Mouse (Mus musculus) midbrain, embryonic 14.5 days (tissue): ENCODE data around the gene Nsun5. TPM values are rescaled to one million over a fixed set of nuclear protein-coding genes. Genes with fewer than 3 reads are reported as not detected.

Experiments
- ATAC-seq: fragments of 200-750 bp; cut with Nextera tagmentation; 2 replicates; pipeline ENCODE4 v1.8.0; 2017; ENCODE audit warnings: moderate number of reproducible peaks, moderate library complexity; ENCODE audit not compliant: low FRiP score, low TSS enrichment
- DNase-seq: peaks from one replicate; pipeline ENCODE4 v3.0.0-alpha.2; 2015
- H3K27ac ChIP-seq: fragments of 300-500 bp; sonication (generic); replicated peaks from 2 replicates; pipeline ENCODE4 v1.5.1; 2014; ENCODE audit warnings: mild to moderate bottlenecking, low read depth, low read length, moderate library complexity
- H3K27me3 ChIP-seq: fragments of 300-500 bp; sonication (generic); 2 replicates; pipeline ENCODE4 v1.6.1; 2014; ENCODE audit warnings: low read length, control low read depth, mixed read lengths; ENCODE audit not compliant: control insufficient read depth, insufficient read depth
- H3K36me3 ChIP-seq: fragments of 300-500 bp; sonication (generic); 2 replicates; pipeline ENCODE4 v1.6.1; 2014; ENCODE audit warnings: low read length, control low read depth; ENCODE audit not compliant: control insufficient read depth, insufficient read depth
- H3K4me1 ChIP-seq: fragments of 300-500 bp; sonication (generic); 2 replicates; pipeline ENCODE4 v1.6.1; 2014; ENCODE audit warnings: mild to moderate bottlenecking, antibody characterized with exemption, low read length, control low read depth; ENCODE audit not compliant: control insufficient read depth, insufficient read depth
- H3K4me2 ChIP-seq: fragments of 300-500 bp; sonication (generic); 2 replicates; pipeline ENCODE4 v1.6.1; 2014; ENCODE audit warnings: mild to moderate bottlenecking, low read length, moderate library complexity
- H3K4me3 ChIP-seq: fragments of 300-500 bp; sonication (generic); replicated peaks from 2 replicates; pipeline ENCODE4 v1.5.1; 2014; ENCODE audit warnings: low read depth, low read length
- H3K9ac ChIP-seq: fragments of 300-500 bp; sonication (generic); replicated peaks from 2 replicates; pipeline ENCODE4 v1.6.1; 2014; ENCODE audit warnings: mild to moderate bottlenecking, low read length, moderate library complexity
- H3K9me3 ChIP-seq: fragments of 300-500 bp; sonication (generic); 2 replicates; pipeline ENCODE4 v1.6.1; 2016; ENCODE audit warnings: low read length, control low read depth, mixed read lengths; ENCODE audit not compliant: control insufficient read depth
- WGBS: fragments of 180-500 bp; shearing (Covaris S2); extraction: QIAGEN DNeasy Blood & Tissue Kit; methylation state at CpG from one replicate; pipeline ENCODE4 v1.1.7; 2014; 5-methylcytosine and 5-hydroxymethylcytosine counted together
- polyA plus RNA-seq: library from polyadenylated mRNA; unstranded; fragments of >200 nt; fragmentation: Nextera tagmentation; extraction: Ambion mirVana; gene quantifications from 2 replicates; pipeline ENCODE4 v1.2.1, GENCODE M21; 2014

Nsun5 gene
- 21.9 and 30.9 TPM in 2 replicates for polyA plus RNA-seq

- Histone ChIP-seq H3K27me3 (no peaks in the 10 kb centered on the region; the same call in 1 of the 2 replicates), H3K9me3 (no peaks in the 10 kb centered on the region), H3K4me1 (peaks cover 13% of the 10 kb centered on the region; the same call in 1 of the 2 replicates), H3K4me3 (peak within 1 kb of the TSS; percentile 87), H3K4me2 (peak within 1 kb of the TSS; percentile 92), H3K9ac (peak within 1 kb of the TSS; percentile 82), H3K27ac (peak within 1 kb of the TSS; percentile 49), H3K36me3 (peaks cover 37% of the 10 kb centered on the region)
- ATAC-seq (peak; percentile 74; the same call in 1 of the 2 replicates), DNase-seq (peak; percentile 99)
- WGBS, result under 1% methylated on average over 64 of the region's 64 CpGs
Observed at GRCm38 (mm10) chr5:135369787-135370654, at the start of gene Nsun5. Nsun5 (plus strand) TSS chr5:135369953.

- DNase-seq, result no peak
- 90% methylated on average over 1 of the region's 1 CpGs for WGBS
- Histone ChIP-seq H3K4me2 (no peak overlapping the region), H3K9ac (no peak overlapping the region), H3K36me3 (no peaks in the 10 kb centered on the region), H3K9me3 (no peaks in the 10 kb centered on the region), H3K4me1 (no peaks in the 10 kb centered on the region), H3K4me3 (no peak overlapping the region), H3K27ac (no peak overlapping the region), H3K27me3 (no peaks in the 10 kb centered on the region)
- ATAC-seq, result no peak
Observed at GRCm38 (mm10) chr5:135322197-135322596, 47.6 kb upstream of the Nsun5 start.

DNA sequence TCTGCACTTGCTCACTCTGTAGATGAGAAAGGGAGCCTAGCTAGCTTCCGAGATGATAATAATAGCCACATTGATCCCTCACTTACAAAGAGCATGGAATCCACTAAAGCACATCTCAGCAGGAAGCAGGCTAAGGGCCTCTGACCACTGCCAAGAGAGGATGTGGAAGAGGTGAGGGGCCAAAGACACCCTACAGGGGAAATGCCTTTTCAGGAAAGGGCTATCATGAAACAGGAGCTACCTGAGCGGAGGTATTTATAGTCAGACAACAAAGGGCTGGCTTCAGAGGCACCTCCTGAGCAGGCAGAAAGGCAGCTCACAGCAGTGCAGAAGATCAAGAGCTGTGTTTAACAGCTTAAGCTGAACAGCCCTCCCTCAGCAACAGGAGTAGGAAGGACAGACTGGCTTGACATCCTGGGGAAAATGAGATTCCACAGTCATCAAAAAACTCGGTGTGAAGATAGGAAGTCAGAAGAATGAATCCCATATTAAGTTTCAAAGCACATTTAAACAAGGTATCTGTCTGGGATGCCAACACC is 43.6 kb upstream of the Nsun5 start:
- Histone ChIP-seq H3K9me3 (no peaks in the 10 kb centered on the region), H3K36me3 (no peaks in the 10 kb centered on the region), H3K9ac (0 out of 2 replicates have a peak overlapping the region, but pooled peaks have one; percentile 16), H3K4me2 (no peak overlapping the region), H3K27ac (no peak overlapping the region; the same call in 1 of the 2 replicates), H3K27me3 (no peaks in the 10 kb centered on the region), H3K4me3 (no peak overlapping the region), H3K4me1 (no peaks in the 10 kb centered on the region)
- 7% methylated on average over 3 of the region's 3 CpGs for WGBS
- ATAC-seq, result no peak
- peak; percentile 6 for DNase-seq

DNA sequence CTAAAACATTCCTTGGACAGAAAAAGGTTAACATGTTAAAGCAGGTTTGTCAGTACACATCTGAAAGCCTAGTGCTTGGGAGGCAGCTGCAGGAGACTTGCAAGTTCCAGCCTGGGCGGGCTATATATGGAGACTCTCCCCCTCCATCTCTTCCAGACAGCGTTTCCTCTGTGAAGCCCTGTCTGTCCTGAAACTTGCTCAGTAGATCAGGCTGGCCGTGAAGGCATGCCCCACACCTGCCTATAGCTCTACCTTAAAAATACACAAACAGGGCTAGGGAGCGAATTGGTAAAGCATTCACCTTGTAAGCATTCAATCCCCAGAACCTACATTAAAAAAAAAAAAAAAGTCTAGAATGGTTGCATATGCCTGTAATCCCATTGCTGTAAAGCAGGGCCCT is 40.3 kb upstream of the Nsun5 start:
- H3K36me3 ChIP-seq, result no peaks in the 10 kb centered on the region
- DNase-seq, result no peak
- H3K9ac ChIP-seq, result no peak overlapping the region
- H3K4me3 ChIP-seq, result no peak overlapping the region
- H3K4me2 ChIP-seq, result no peak overlapping the region
- no peak for ATAC-seq
- H3K27me3 ChIP-seq, result no peaks in the 10 kb centered on the region
- WGBS, result 86% methylated on average over 4 of the region's 4 CpGs
- no peaks in the 10 kb centered on the region for H3K4me1 ChIP-seq
- H3K9me3 ChIP-seq, result no peaks in the 10 kb centered on the region
- H3K27ac ChIP-seq, result no peak overlapping the region

- Histone ChIP-seq H3K9ac (no peak overlapping the region), H3K27me3 (no peaks in the 10 kb centered on the region), H3K36me3 (no peaks in the 10 kb centered on the region), H3K9me3 (no peaks in the 10 kb centered on the region), H3K4me1 (no peaks in the 10 kb centered on the region), H3K4me3 (no peak overlapping the region), H3K27ac (no peak overlapping the region), H3K4me2 (no peak overlapping the region)
- no peak for ATAC-seq
- DNase-seq, result no peak
- 84% methylated on average over 5 of the region's 5 CpGs for WGBS
Observed at GRCm38 (mm10) chr5:135330201-135330600, 39.6 kb upstream of the Nsun5 start.

GRCm38 (mm10) chr5:135331161-135331560 is 38.6 kb upstream of the Nsun5 start:
- no peak overlapping the region for H3K27ac ChIP-seq
- H3K4me2 ChIP-seq, result no peak overlapping the region
- H3K36me3 ChIP-seq, result no peaks in the 10 kb centered on the region
- no peaks in the 10 kb centered on the region for H3K27me3 ChIP-seq
- ATAC-seq (no peak), DNase-seq (no peak)
- H3K9ac ChIP-seq, result no peak overlapping the region
- no peak overlapping the region for H3K4me3 ChIP-seq
- 87% methylated on average over 6 of the region's 6 CpGs for WGBS
- no peaks in the 10 kb centered on the region for H3K9me3 ChIP-seq
- H3K4me1 ChIP-seq, result no peaks in the 10 kb centered on the region

DNA sequence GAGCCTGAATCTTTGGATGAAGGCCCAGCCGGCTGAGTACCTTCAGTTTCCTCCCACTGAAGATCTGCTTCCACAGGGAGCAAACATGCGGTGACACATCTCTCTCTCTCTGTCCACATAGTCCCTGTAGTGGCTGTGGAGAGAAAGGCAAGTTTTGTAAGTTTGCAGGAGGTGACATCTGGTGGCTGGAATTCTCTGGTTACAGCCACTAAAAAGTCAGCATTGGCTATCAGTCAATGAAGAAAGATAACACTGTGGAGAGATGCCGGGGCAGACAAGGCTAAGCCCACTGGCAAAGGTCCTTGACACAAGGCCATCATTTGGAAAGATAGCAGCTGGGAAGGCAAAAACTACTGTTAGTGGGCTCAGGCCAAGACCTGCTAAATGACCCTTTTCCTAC is 32.2 kb upstream of the Nsun5 start:
- no peak for ATAC-seq
- H3K27me3 ChIP-seq, result no peaks in the 10 kb centered on the region
- H3K4me3 ChIP-seq, result no peak overlapping the region
- H3K9ac ChIP-seq, result no peak overlapping the region
- no peaks in the 10 kb centered on the region for H3K36me3 ChIP-seq
- no peak overlapping the region for H3K27ac ChIP-seq
- H3K9me3 ChIP-seq, result no peaks in the 10 kb centered on the region
- H3K4me1 ChIP-seq, result no peaks in the 10 kb centered on the region
- WGBS, result 81% methylated on average over 3 of the region's 3 CpGs
- DNase-seq, result peak; percentile 13
- no peak overlapping the region for H3K4me2 ChIP-seq

DNA sequence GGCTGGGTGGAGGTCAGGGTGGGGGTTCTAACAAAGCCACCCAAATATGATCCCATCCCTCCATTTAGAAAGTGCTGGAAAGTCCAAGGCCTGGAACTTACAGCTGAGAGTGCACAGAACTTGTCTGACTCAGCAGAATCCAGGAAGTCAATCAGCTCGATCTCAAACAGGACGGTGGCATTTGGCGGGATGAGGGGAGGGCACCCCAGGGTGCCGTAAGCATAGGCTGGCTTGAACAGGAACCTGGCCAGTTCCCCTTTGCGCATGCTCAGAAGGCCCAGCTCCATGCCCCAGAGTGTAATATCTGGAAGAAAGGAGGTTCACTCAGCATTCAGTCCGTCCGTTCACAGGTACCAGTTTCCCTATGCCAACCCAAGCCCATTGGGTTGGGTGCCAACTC is 23.8 kb upstream of the Nsun5 start:
- 77% methylated on average over 7 of the region's 7 CpGs for WGBS
- DNase-seq, result no peak
- H3K36me3 ChIP-seq, result no peaks in the 10 kb centered on the region
- no peak overlapping the region for H3K4me3 ChIP-seq
- no peak overlapping the region for H3K9ac ChIP-seq
- no peaks in the 10 kb centered on the region for H3K27me3 ChIP-seq
- no peaks in the 10 kb centered on the region for H3K4me1 ChIP-seq
- no peak for ATAC-seq
- H3K4me2 ChIP-seq, result no peak overlapping the region
- peaks cover 5% of the 10 kb centered on the region; the same call in 1 of the 2 replicates for H3K9me3 ChIP-seq
- H3K27ac ChIP-seq, result no peak overlapping the region
